Mouse (Mus musculus) liver, adult 2 months (tissue): ENCODE results near the gene Opalin.

ENCODE experiments used
- CTCF ChIP-seq: fragments of 200-500 bp; IDR thresholded peaks from 2 replicates; pipeline ENCODE4 v1.5.1; 2011; ENCODE audit warnings: low read depth, low read length, control low read depth
- POLR2A ChIP-seq: fragments of 200-500 bp; IDR thresholded peaks from 2 replicates; pipeline ENCODE4 v1.6.1; 2011; ENCODE audit warnings: low read length, control low read depth; ENCODE audit not compliant: insufficient read depth; ENCODE audit errors: extremely low read depth

DNA sequence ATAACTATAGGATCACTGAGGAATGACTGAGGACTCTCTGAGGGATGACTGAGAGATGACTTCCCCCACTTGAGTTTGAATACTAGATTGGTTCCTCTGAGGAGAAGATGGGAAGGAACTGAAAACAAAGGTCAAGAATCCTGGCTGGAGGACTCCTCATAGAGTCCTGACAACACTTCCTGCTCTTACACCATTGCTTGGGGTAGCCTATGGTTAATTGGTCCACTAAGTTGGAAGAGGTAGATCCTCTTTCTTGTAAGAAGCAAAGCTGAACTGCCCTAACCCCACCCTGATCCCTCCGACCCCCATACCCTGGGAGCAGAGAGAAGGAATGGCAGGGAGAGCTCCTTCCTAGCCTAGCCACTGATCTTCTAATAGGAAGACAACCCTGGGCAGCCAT, 25.2 kb downstream of the Opalin start:
- TF ChIP-seq CTCF (no peak), POLR2A (no peak)
